Mouse (Mus musculus): ENCODE data around the gene Lama1. TPM values are rescaled to one million over a fixed set of nuclear protein-coding genes. Genes with fewer than 3 reads are reported as not detected.
A peak's percentile ranks its signal among the peaks of the same experiment; 100 is the strongest.
"Not testable (repeated sequence)": the region's sequence is repeated elsewhere in the genome, so short reads cannot be mapped to it uniquely, and the experiment has no call there.

The Lama1 gene
- polyA plus RNA-seq, 1 experiment from 2014 or later: 0.76 TPM

DNA sequence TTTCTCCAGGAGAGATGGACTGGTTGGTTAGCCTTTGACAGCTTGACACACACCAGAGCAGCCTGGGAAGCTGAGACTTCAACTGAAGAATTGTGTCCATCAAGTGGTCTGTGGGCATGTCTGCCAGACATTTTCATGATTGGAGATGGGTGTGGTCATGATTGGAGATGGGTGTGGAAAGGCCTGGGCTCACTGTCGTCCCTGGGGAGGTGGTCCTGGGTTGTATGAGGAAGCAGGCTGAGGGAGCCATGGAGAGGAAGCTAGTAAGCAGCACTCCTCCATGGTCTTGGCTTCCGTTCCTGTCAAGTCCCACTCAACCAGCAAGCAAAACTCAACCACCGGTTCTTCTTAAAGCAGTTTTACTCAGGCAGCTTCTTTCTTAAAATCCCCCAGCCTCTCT is 130.4 kb downstream of the Lama1 start:
- no peak overlapping the region for H3K27ac ChIP-seq (replicated peaks)
- H3K4me2 ChIP-seq (replicated peaks; ENCODE audit: low read depth): no peak overlapping the region
- H3K36me3 ChIP-seq (ENCODE audit: control insufficient read depth, insufficient read depth, low read length): no peaks in the 10 kb centered on the region
- H3K4me3 ChIP-seq (ENCODE audit: low read depth, low read length): no peak overlapping the region
- H3K27me3 ChIP-seq (ENCODE audit: control insufficient read depth, insufficient read depth, low read length): no peaks in the 10 kb centered on the region
- no peak for TF ChIP-seq EP300 (optimal IDR thresholded peaks at IDR 0.05)
- TF ChIP-seq CTCF (IDR thresholded peaks at IDR 0.05; ENCODE audit: low read depth): no peak
- ATAC-seq (ENCODE audit: low FRiP score, low TSS enrichment): no peak
- H3K4me1 ChIP-seq (replicated peaks; ENCODE audit: control insufficient read depth, insufficient read depth): no peaks in the 10 kb centered on the region
- 93% methylated on average over 3 of the region's 3 CpGs for WGBS
- DNase-seq (ENCODE audit: low spot score): no peak
- no peaks in the 10 kb centered on the region for H3K9me3 ChIP-seq (ENCODE audit: control insufficient read depth, low read length)
- H3K9ac ChIP-seq (ENCODE audit: low read length): no peak overlapping the region

GRCm38 (mm10) chr17:67836146-67836895 is 139.3 kb downstream of the Lama1 start:
- no peak for DNase-seq (ENCODE audit: low spot score)
- ATAC-seq (ENCODE audit: low FRiP score, low TSS enrichment): no peak
- WGBS: 97% methylated on average over 20 of the region's 20 CpGs

DNA sequence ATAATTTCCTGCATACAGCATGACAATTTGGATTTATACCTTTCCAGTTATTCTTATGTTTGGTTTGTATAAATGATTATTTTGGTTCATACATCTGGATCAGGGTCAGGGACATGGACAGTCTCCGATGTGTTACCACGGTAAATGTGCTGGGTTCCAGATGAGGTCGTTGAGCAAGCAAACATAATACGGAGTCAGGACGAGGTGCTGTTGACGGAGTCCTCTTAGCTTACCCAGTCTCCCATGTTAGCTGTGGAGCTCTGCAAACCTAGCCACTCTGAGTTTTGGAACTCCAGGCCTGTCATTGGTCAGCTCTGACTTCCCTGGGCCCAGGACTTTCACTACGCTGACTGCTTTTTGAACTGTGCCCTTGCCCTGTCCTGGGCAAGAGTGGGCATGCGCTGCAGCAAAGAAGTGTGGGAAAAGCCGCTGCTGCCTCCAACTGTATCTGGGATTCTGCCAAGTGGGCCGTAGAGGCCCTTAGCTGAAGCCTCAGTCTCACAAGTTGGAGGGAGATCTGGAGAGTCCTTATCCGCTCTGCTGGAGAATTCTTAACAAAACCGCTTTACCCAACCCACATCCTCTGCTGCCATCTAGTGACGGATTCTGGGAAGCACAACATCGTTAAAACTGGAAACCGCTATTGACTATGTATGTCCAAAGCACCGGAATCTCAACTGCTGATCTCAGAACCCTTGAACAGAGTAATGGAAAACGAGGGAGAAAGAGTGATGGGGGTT is 140.5 kb downstream of the Lama1 start:
- peak; percentile 88 for TF ChIP-seq CTCF (IDR thresholded peaks at IDR 0.05; ENCODE audit: low read depth)
- no peak for TF ChIP-seq EP300 (optimal IDR thresholded peaks at IDR 0.05)
- Histone ChIP-seq H3K9me3 (ENCODE audit: control insufficient read depth, low read length) (no peaks in the 10 kb centered on the region), H3K4me3 (ENCODE audit: low read depth, low read length) (no peak overlapping the region), H3K9ac (ENCODE audit: low read length) (no peak overlapping the region), H3K4me2 (replicated peaks; ENCODE audit: low read depth) (no peak overlapping the region), H3K27ac (replicated peaks) (no peak overlapping the region), H3K27me3 (ENCODE audit: control insufficient read depth, insufficient read depth, low read length) (no peaks in the 10 kb centered on the region), H3K36me3 (ENCODE audit: control insufficient read depth, insufficient read depth, low read length) (no peaks in the 10 kb centered on the region), H3K4me1 (replicated peaks; ENCODE audit: control insufficient read depth, insufficient read depth) (no peaks in the 10 kb centered on the region)
- ATAC-seq (ENCODE audit: low FRiP score, low TSS enrichment) (0 out of 2 replicates have a peak, but pooled peaks have one; percentile 42), DNase-seq (ENCODE audit: low spot score) (peak; percentile 65)
- WGBS: 54% methylated on average over 17 of the region's 17 CpGs

More at GRCm38 (mm10) chr17:67836146-67836895, 139.3 kb downstream of the Lama1 start:
- Histone ChIP-seq H3K4me2 (replicated peaks; ENCODE audit: low read depth) (no peak overlapping the region), H3K27me3 (ENCODE audit: control insufficient read depth, insufficient read depth, low read length) (no peaks in the 10 kb centered on the region), H3K4me1 (replicated peaks; ENCODE audit: control insufficient read depth, insufficient read depth) (no peaks in the 10 kb centered on the region), H3K36me3 (ENCODE audit: control insufficient read depth, insufficient read depth, low read length) (no peaks in the 10 kb centered on the region), H3K9me3 (ENCODE audit: control insufficient read depth, low read length) (no peaks in the 10 kb centered on the region), H3K4me3 (ENCODE audit: low read depth, low read length) (no peak overlapping the region), H3K9ac (ENCODE audit: low read length) (no peak overlapping the region), H3K27ac (replicated peaks) (no peak overlapping the region)
- TF ChIP-seq CTCF (IDR thresholded peaks at IDR 0.05; ENCODE audit: low read depth) (no peak), EP300 (optimal IDR thresholded peaks at IDR 0.05) (no peak)

GRCm38 (mm10) chr17:67838948-67839347 is 141.9 kb downstream of the Lama1 start:
- no peak for TF ChIP-seq EP300 (optimal IDR thresholded peaks at IDR 0.05)
- TF ChIP-seq CTCF (IDR thresholded peaks at IDR 0.05; ENCODE audit: low read depth): no peak
- DNase-seq (ENCODE audit: low spot score) (no peak), ATAC-seq (ENCODE audit: low FRiP score, low TSS enrichment) (no peak)
- H3K9ac ChIP-seq (ENCODE audit: low read length): no peak overlapping the region
- no peaks in the 10 kb centered on the region for H3K27me3 ChIP-seq (ENCODE audit: control insufficient read depth, insufficient read depth, low read length)
- no peak overlapping the region for H3K27ac ChIP-seq (replicated peaks)
- H3K4me2 ChIP-seq (replicated peaks; ENCODE audit: low read depth): no peak overlapping the region
- no peak overlapping the region for H3K4me3 ChIP-seq (ENCODE audit: low read depth, low read length)
- H3K9me3 ChIP-seq (ENCODE audit: control insufficient read depth, low read length): no peaks in the 10 kb centered on the region
- 81% methylated on average over 13 of the region's 13 CpGs for WGBS
- H3K36me3 ChIP-seq (ENCODE audit: control insufficient read depth, insufficient read depth, low read length): no peaks in the 10 kb centered on the region
- H3K4me1 ChIP-seq (replicated peaks; ENCODE audit: control insufficient read depth, insufficient read depth): no peaks in the 10 kb centered on the region

DNA sequence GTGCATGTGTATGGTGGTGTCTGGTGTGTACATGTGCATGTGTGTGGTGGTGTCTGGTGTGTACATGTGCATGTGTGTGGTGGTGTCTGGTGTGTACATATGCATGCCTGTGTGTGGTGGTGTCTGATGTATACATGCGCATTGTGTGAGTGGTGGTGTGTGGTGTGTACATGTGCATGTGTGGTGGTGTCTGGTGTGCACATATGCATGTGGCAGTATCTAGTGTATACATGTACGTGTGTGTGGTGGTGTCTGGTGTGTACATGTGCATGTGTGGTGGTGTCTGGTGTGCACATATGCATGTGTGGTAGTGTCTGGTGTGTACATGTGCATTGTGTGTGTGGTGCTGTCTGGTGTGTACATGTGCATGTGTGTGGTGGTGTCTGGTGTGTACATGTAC is 144.4 kb downstream of the Lama1 start:
- not testable (repeated sequence) for H3K9ac ChIP-seq (ENCODE audit: low read length); H3K36me3 ChIP-seq (ENCODE audit: control insufficient read depth, insufficient read depth, low read length); H3K9me3 ChIP-seq (ENCODE audit: control insufficient read depth, low read length); H3K4me3 ChIP-seq (ENCODE audit: low read depth, low read length); H3K4me1 ChIP-seq (replicated peaks; ENCODE audit: control insufficient read depth, insufficient read depth); H3K27me3 ChIP-seq (ENCODE audit: control insufficient read depth, insufficient read depth, low read length); DNase-seq (ENCODE audit: low spot score); H3K4me2 ChIP-seq (replicated peaks; ENCODE audit: low read depth); ATAC-seq (ENCODE audit: low FRiP score, low TSS enrichment); H3K27ac ChIP-seq (replicated peaks)
- WGBS: 100% methylated on average over 2 of the region's 2 CpGs

GRCm38 (mm10) chr17:67861080-67861630 is 164.1 kb downstream of the Lama1 start:
- TF ChIP-seq CTCF (IDR thresholded peaks at IDR 0.05; ENCODE audit: low read depth): no peak
- TF ChIP-seq EP300 (optimal IDR thresholded peaks at IDR 0.05): no peak
- DNase-seq (ENCODE audit: low spot score) (no peak), ATAC-seq (ENCODE audit: low FRiP score, low TSS enrichment) (no peak)
- Histone ChIP-seq H3K4me1 (replicated peaks; ENCODE audit: control insufficient read depth, insufficient read depth) (no peaks in the 10 kb centered on the region), H3K36me3 (ENCODE audit: control insufficient read depth, insufficient read depth, low read length) (0 out of 2 replicates have a peak, but pooled peaks cover 7% of the 10 kb centered on the region), H3K27ac (replicated peaks) (no peak overlapping the region), H3K9me3 (ENCODE audit: control insufficient read depth, low read length) (no peaks in the 10 kb centered on the region), H3K9ac (ENCODE audit: low read length) (no peak overlapping the region), H3K27me3 (ENCODE audit: control insufficient read depth, insufficient read depth, low read length) (no peaks in the 10 kb centered on the region), H3K4me2 (replicated peaks; ENCODE audit: low read depth) (no peak overlapping the region), H3K4me3 (ENCODE audit: low read depth, low read length) (no peak overlapping the region)
- WGBS: 89% methylated on average over 10 of the region's 10 CpGs
